Mouse (Mus musculus) induced T-regulatory cell, adult 2 months (primary cell): ENCODE results near the gene Gm2381.
"Not testable (repeated sequence)": the region's sequence is repeated elsewhere in the genome, so short reads cannot be mapped to it uniquely, and the experiment has no call there.

Experiments
- DNase-seq: peaks from one replicate; pipeline ENCODE4 v3.0.0-alpha.2; 2012; ENCODE audit warnings: low read depth

Gm2381 gene

GRCm38 (mm10) chr7:42866801-42867458, at the start of gene Gm2381:
Gene Gm2381 (minus strand): TSS chr7:42867234.
- DNase-seq, result not testable (repeated sequence)

- not testable (repeated sequence) for DNase-seq
Observed at GRCm38 (mm10) chr7:42898067-42898466, 31.0 kb upstream of the Gm2381 start.

DNA sequence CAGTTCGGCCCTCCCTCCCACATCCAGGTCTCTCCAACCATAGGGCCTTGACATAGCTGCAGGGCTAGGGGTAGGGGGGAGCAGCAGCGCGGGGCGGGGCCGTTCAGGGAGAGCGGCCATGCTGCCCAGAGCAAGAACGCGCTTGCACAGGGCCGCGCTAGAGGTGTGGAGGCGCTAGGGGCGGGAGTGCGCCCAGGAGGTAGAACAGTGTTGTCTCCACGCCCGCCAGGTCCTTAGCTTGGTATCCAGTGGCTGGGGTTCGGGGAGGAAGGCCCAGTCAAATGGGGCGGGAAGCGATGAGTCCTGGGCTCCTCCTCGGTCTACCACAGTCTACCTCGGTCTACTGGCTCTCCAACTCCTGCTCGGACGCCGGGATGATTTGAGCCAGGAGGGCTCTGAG, 11.1 kb upstream of the Gm2381 start:
- no peak for DNase-seq

DNA sequence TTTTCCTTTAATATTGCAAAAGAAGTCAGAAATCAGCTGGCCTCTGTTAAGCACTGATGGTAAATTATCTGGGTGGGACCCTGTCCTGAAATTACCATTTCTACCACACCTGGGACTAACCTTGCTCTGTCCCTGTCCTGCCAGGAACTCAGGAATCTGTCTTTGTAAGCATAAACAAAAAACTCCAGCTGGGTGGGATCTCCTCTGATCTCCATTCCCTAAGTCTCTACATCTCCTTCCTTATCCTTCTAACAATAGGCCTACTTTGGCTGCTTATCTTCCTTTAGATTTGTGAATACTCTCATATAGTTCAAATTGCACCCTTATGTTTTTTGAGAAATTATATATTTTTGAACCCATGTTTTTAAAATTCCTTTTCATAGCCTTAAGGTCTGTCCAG, 28.7 kb downstream of the Gm2381 start:
- not testable (repeated sequence) for DNase-seq

DNA sequence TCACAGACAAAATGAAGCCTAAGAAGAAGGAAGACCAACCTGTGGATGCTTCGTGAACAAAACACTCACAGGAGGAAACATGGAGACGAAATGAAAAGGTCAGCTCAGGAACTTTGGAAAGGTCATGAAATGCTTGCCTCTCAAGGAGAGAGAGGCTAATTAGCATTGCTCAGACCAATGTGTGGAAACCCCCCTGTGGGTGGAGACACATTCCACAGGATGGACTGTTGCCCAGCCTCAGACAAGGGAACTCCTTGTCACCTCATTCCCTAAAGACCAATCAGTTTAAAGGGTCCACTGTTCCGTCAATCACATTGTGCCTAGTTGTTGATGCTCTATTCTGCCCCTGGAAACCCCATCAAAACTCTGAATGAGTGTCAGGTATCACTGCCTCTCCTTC, 34.8 kb downstream of the Gm2381 start:
- no peak for DNase-seq

DNA sequence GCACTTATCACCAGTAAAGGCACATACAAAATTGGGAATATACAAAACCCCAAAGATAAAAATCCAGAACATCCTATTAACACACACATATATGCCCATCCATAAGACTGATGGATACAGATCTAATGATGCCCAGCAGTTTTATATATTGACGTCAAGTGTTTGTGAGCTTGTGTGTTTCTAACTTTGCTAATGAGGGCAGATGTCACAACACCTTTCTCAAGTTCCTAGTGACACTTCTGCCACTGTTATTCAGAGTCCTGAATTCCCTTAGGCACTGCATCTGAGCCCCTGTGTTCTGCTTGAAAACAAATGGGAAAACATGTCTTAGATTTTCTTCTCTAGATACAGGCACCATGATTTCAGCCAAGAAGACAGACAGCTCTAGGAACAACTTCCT, 73.6 kb downstream of the Gm2381 start, which contains the start of gene Vmn2r62:
Gene Vmn2r62, minus strand, starts transcription at position 101 of the 400 bp plus-strand sequence.
- DNase-seq, result not testable (repeated sequence)
